Mouse (Mus musculus): ENCODE measurements at regions not wholly inside any gene's neighbourhood (a gene's known extent, or its start where the extent isn't known, plus 50 kb on each side); places are given as distances from the start of the nearest gene placed in this dataset.

- DNase-seq = no peak
These were observed 273.1 kb downstream of the Atp23 start for GRCm38 (mm10) chr10:126628057-126628456.

- peak in 1 of 2 experiments; percentile 5 for DNase-seq
These were observed 275.7 kb downstream of the Atp23 start for GRCm38 (mm10) chr10:126625466-126625865.

- no peak for DNase-seq
These were observed 280.4 kb downstream of the Atp23 start for GRCm38 (mm10) chr10:126620802-126621201.

- DNase-seq = no peak
These were observed 281.2 kb downstream of the Atp23 start for GRCm38 (mm10) chr10:126619970-126620369.

- DNase-seq = no peak
These were observed 288.9 kb downstream of the Atp23 start for GRCm38 (mm10) chr10:126612226-126612625.

GRCm38 (mm10) chr10:126610506-126610905 is 290.6 kb downstream of the Atp23 start:
- no peak for DNase-seq

- DNase-seq = no peak
These were observed 301.5 kb downstream of the Atp23 start for GRCm38 (mm10) chr10:126599686-126600085.

- no peak for DNase-seq
These were observed 333.0 kb downstream of the Atp23 start for GRCm38 (mm10) chr10:126568155-126568554.

- DNase-seq = no peak
These were observed 335.8 kb downstream of the Atp23 start for GRCm38 (mm10) chr10:126565326-126565725.

GRCm38 (mm10) chr10:126555080-126555479 is 346.1 kb downstream of the Atp23 start:
- DNase-seq = no peak

- no peak for DNase-seq
These were observed 369.2 kb downstream of the Atp23 start for GRCm38 (mm10) chr10:126531950-126532349.

- peak in 1 of 2 experiments; percentile 5 for DNase-seq
These were observed 369.8 kb downstream of the Atp23 start for GRCm38 (mm10) chr10:126531368-126531767.

- no peak for DNase-seq
These were observed 372.4 kb downstream of the Atp23 start for GRCm38 (mm10) chr10:126528801-126529200.

GRCm38 (mm10) chr10:126526186-126526585 is 375.0 kb downstream of the Atp23 start:
- no peak for DNase-seq

GRCm38 (mm10) chr10:126521836-126522815 is 379.0 kb downstream of the Atp23 start:
- no peak for DNase-seq

- DNase-seq = no peak
These were observed 380.2 kb downstream of the Atp23 start for GRCm38 (mm10) chr10:126520973-126521372.

- no peak for DNase-seq
These were observed 388.0 kb downstream of the Atp23 start for GRCm38 (mm10) chr10:126513185-126513584.

GRCm38 (mm10) chr10:126511511-126511910 is 389.6 kb downstream of the Atp23 start:
- peak; percentile 92 to 93 for DNase-seq

GRCm38 (mm10) chr10:126505988-126506387 is 395.2 kb downstream of the Atp23 start:
- no peak for DNase-seq

GRCm38 (mm10) chr10:126502013-126502688 is 399.0 kb downstream of the Atp23 start:
- peak in 1 of 2 experiments; percentile 4 for DNase-seq

GRCm38 (mm10) chr10:126498726-126499125 is 402.4 kb downstream of the Atp23 start:
- DNase-seq = peak; percentile 5 to 27

- DNase-seq = no peak
These were observed 407.4 kb downstream of the Atp23 start for GRCm38 (mm10) chr10:126493734-126494133.

- no peak for DNase-seq
These were observed 408.9 kb downstream of the Atp23 start for GRCm38 (mm10) chr10:126492211-126492610.

GRCm38 (mm10) chr10:126485129-126485528 is 416.0 kb downstream of the Atp23 start:
- no peak for DNase-seq
